Mouse (Mus musculus) erythroblast, adult 5-6 weeks (primary cell): Measurements from ENCODE around the gene Klhdc4. TPM values are rescaled to one million over a fixed set of nuclear protein-coding genes. Genes with fewer than 3 reads are reported as not detected.

Experiments used
- ATAC-seq: replicated peaks from 2 replicates; pipeline ENCODE4 v1.8.0; 2016; ENCODE audit warnings: moderate number of reproducible peaks, mild to moderate bottlenecking, moderate TSS enrichment, inconsistent platforms; ENCODE audit not compliant: poor library complexity, low FRiP score, severe bottlenecking
- total RNA-seq, 2 experiments: library from RNA; stranded (forward) in 1 of 2; stranded (reverse) in 1 of 2; fragments of 150-400 nt in 1 of 2; fragments of 200-764, 138-1000 nt in 1 of 2; gene quantifications; 2 replicates each; pipeline versions ENCODE4 v1.2.3 to v1.2.4; 2015 to 2017; ENCODE audit warnings: low replicate concordance in 2 of 2

Klhdc4 gene
- total RNA-seq, 2 experiments from 2014 or later, result 7.9 to 9.1 TPM

GRCm38 (mm10) chr8:121818226-121818625 is 11.1 kb downstream of the Klhdc4 start:
- ATAC-seq, result no peak

- ATAC-seq, result no peak
Observed at GRCm38 (mm10) chr8:121811931-121812570, 17.3 kb downstream of the Klhdc4 start.

GRCm38 (mm10) chr8:121811502-121811901 is 17.9 kb downstream of the Klhdc4 start:
- no peak for ATAC-seq

- ATAC-seq, result no peak
Observed at GRCm38 (mm10) chr8:121809524-121810155, 19.7 kb downstream of the Klhdc4 start.

- no peak for ATAC-seq
Observed at GRCm38 (mm10) chr8:121808032-121808431, 21.3 kb downstream of the Klhdc4 start.

GRCm38 (mm10) chr8:121806126-121806525 is 23.2 kb downstream of the Klhdc4 start:
- no peak for ATAC-seq

- ATAC-seq, result no peak
Observed at GRCm38 (mm10) chr8:121804829-121805228, 24.5 kb downstream of the Klhdc4 start.

GRCm38 (mm10) chr8:121798401-121798800 is 31.0 kb downstream of the Klhdc4 start:
- no peak for ATAC-seq

- ATAC-seq, result no peak
Observed at GRCm38 (mm10) chr8:121796406-121796805, 33.0 kb downstream of the Klhdc4 start.

GRCm38 (mm10) chr8:121795461-121795860 is 33.9 kb downstream of the Klhdc4 start:
- ATAC-seq, result no peak

GRCm38 (mm10) chr8:121794151-121794550 is 35.2 kb downstream of the Klhdc4 start:
- no peak for ATAC-seq

- no peak for ATAC-seq
Observed at GRCm38 (mm10) chr8:121792627-121793026, 36.7 kb downstream of the Klhdc4 start.

- no peak for ATAC-seq
Observed at GRCm38 (mm10) chr8:121792159-121792558, 37.2 kb downstream of the Klhdc4 start.

GRCm38 (mm10) chr8:121788786-121789185 is 40.6 kb downstream of the Klhdc4 start:
- ATAC-seq, result no peak

- ATAC-seq, result no peak
Observed at GRCm38 (mm10) chr8:121786542-121786941, 42.8 kb downstream of the Klhdc4 start.

GRCm38 (mm10) chr8:121782493-121782892 is 46.9 kb downstream of the Klhdc4 start:
- ATAC-seq, result no peak

- ATAC-seq, result no peak
Observed at GRCm38 (mm10) chr8:121773876-121774275, 55.5 kb downstream of the Klhdc4 start.

GRCm38 (mm10) chr8:121770845-121771752 is 58.3 kb downstream of the Klhdc4 start:
- ATAC-seq, result no peak

GRCm38 (mm10) chr8:121769621-121770020 is 59.7 kb downstream of the Klhdc4 start:
- ATAC-seq, result no peak

GRCm38 (mm10) chr8:121769095-121769494 is 60.3 kb downstream of the Klhdc4 start:
- ATAC-seq, result no peak
